Mouse (Mus musculus) liver, embryonic 14.5 days (tissue): Measurements from ENCODE around the gene Usp45.

Experiments used
- CTCF ChIP-seq: IDR thresholded peaks from 2 replicates; pipeline ENCODE4 v1.5.1; 2016; ENCODE audit warnings: antibody characterized with exemption, low read depth, control low read depth
- EP300 ChIP-seq: IDR thresholded peaks from 2 replicates; pipeline ENCODE4 v1.6.1; 2016; ENCODE audit warnings: antibody characterized with exemption, low read depth

DNA sequence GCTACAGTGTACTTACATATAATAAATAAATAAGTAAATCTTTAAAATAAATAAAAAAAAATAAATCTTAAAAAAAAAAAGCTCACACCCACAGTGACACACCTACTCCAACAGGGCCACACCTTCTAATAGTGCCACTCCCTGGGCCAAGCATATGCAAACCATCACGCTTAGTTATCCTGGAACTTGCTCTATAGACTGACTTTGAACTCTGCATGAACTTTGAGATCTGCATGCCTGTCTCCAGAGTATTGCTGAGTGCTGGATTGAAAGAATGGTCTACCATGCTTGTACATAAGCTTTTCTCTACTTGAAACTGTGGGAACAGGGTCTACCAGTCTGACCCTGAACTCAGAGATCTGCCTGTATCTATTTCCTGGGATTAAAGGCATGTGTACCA lies 4.1 kb downstream of the Usp45 start:
- no peak for TF ChIP-seq EP300
- no peak for TF ChIP-seq CTCF
